Mouse (Mus musculus): ENCODE results near the gene Hist1h4a. TPM values are rescaled to one million over a fixed set of nuclear protein-coding genes. Genes with fewer than 3 reads are reported as not detected.
"Not testable (repeated sequence)": the region's sequence is repeated elsewhere in the genome, so short reads cannot be mapped to it uniquely, and the experiment has no call there.

Gene Hist1h4a
- total RNA-seq, 2 experiments from 2014 or later, result 55.4 to 68.5 TPM

DNA sequence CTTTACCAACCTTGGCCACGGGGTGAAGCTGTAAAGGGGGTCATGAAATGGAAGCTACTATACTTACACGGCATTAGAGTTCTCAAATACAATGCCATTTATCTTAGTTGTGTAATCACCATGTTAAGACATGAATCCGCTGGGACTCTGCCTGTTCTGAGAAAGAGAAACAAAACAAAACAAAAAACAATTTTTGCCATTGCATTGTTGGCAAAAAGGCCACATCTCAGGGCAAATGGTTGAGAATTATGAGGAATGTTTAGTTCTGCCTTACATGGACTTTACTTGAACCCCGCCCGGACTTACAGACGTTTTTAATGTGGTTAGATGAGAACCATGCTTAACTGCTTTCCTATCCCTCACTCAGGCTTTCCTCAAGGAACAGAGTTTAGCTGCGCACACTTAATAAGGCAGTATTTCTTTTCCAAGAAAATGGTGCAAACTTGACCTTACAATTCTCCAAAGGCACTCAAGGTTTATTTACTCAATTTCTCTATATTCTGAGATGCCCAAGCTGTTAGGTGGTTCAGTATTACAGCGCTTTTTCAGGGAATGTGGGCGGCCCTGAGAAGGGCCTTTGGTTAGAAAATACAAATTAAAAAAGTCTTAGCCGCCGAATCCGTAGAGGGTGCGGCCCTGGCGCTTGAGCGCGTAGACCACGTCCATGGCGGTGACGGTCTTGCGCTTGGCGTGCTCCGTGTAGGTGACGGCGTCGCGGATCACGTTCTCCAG is 624 bp downstream of the Hist1h4a start:
- intact Hi-C loops (cut with DNase I; ENCODE audit: low total_unique reads), result no loop called here
- no peak for DNase-seq

DNA sequence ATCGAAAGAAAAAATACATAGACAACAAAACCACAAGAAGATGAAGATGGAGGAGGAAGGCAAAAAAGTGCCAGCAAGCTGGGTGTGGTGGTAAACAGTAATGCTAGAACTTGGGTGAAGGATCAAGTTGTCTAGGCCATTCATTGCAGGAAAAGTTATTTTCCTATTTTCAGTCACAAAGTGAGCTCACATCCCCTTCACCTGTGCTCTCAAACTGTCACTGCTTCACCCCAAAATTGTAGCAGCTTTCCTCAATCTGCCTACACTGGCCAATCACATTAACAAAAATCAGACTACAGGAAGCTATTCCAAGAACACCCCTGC is 1.2 kb downstream of the Hist1h4a start:
- intact Hi-C loops (cut with DNase I; ENCODE audit: low total_unique reads), result no loop called here
- DNase-seq, result no peak

DNA sequence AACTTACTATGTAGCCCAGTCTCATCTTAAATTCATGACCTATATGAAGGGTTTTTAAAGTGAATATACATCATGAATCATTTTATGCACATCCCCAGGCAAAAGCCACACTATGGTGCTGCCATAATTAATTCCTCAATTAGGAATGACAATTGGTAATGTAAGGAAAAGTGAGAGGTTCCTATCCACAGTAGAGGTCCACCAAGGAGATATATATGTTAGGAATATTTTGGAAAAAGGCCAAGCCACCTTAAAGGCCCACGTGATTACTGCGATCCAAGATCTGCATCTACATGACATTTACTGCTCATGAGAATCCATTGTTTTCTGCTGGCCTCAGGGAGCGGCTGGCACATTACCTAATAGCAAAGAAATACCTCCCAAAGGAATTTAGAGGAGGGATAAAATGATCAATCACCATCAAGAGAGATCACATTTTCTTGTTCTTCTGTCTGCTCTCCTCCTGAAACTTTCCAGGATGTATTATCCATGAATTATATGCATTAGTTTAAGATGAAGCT is 1.7 kb downstream of the Hist1h4a start:
- no peak for DNase-seq
- intact Hi-C loops (cut with DNase I; ENCODE audit: low total_unique reads), result no loop called here

DNA sequence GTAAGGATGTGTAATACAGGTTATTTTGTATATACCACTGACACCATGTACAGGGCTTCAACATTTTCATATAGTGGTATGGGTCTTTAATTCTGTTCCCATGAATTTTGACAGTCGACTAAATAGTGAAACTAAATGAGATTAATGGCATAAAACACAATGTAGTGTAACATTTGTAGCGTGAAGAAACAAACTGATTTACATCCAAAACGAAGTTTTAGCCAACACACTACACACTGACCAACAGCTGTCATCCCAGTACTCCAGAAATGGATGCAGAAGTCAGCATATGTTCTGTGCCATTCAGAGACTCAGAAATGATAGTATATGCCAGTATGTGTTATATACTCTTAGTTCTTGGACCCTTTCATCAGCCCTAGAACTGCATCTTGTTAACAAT is 3.1 kb downstream of the Hist1h4a start:
- DNase-seq, result no peak
- intact Hi-C loops (cut with DNase I; ENCODE audit: low total_unique reads), result no loop called here

DNA sequence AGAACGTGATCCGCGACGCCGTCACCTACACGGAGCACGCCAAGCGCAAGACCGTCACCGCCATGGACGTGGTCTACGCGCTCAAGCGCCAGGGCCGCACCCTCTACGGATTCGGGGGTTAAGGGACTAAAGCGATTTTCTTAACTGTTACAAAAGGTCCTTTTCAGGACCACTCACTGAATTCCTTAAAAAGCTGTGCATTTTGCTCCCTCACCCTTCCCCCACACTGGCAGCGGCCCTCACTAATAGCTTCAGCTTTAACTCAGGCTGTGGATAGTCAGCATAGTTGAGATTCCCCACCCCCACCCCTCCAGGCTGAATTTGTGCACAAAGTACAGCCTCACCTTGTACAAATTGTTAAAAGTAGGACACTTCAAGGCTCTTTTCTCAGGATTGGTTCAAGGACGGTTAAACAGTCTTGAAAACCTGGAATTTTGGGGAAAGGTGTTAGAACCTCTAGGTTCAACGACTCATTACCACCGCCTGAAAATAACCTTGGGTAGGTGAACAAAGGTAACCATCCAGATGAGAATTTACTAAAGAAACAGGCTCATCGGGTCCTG is 3.7 kb downstream of the Hist1h4a start:
- no peak for DNase-seq
- intact Hi-C loops (cut with DNase I; ENCODE audit: low total_unique reads), result no loop called here

DNA sequence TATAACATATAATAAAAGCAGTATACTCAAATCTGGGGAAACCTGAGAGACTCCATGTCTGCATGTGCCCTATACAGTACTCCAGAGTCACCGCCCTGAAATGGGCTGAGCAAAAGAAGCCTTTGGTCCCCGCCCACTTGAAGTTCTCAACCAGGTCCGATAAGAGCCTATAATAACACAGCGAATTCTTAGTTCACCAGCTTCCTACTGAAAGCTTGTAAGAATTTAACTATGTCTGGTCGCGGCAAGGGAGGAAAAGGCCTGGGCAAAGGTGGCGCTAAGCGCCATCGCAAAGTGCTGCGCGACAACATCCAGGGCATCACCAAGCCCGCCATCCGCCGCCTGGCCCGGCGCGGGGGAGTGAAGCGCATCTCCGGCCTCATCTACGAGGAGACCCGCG is 4.2 kb downstream of the Hist1h4a start, which contains the start of gene Hist1h4b:
Hist1h4b (plus strand) TSS at position 224 of the 400 bp plus-strand sequence.
- DNase-seq, result peak; percentile 63
- intact Hi-C loops (cut with DNase I; ENCODE audit: low total_unique reads), result no loop called here

DNA sequence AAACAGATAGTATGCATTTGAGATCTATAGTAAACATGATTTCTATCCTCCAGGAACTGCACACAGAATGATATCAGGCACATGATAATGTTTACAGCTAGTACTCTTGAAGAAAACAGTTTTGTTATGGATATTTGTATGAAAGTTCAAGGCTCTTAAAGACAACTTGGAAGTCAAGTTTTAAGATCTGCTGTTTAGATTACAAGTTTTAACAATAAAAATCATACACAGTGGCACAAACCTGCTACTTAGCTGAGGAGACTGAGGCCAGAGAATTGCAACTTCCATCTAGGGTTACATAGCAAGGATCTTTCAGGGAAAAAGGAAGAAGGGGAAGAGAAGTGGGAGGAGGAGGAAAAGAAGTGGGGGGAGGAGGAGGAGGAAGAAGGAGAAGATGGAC is 6.0 kb downstream of the Hist1h4a start:
- DNase-seq, result no peak
- intact Hi-C loops (cut with DNase I; ENCODE audit: low total_unique reads), result no loop called here

DNA sequence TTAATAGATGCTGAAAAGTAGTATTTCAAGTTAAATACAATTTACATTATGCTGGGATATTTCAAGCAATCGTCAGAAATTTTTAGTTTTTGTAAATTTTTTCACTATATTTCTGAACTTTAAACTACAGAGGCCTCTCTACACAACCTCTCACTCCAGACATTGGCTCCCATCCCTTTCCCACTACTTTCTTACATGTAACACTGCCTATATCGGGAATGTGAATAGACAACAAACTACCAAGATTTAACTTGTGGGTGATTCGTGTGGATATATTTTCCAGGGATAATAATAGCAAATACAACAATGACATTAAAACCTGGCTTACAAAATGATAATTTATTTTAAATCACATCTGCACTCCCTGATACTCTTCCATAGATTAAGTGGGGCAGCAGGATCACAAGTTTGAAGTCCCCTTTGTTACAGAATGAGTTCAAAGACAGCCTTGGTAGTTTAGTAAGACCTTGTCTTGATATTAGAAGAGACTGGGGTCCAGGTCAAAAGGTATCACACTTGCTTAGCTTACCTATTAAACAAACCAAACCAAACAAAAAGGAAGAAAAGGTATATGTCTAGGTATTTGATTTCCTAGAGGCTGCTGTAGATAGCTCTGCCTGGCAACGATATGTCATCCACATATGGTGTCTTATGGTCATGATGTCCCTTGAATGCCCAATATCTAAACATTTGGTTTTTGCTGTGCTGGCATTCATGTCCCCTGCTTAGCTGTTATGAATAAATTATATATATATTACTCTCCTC is 7.5 kb downstream of the Hist1h4a start:
- intact Hi-C loops (cut with DNase I; ENCODE audit: low total_unique reads), result no loop called here
- DNase-seq, result no peak

DNA sequence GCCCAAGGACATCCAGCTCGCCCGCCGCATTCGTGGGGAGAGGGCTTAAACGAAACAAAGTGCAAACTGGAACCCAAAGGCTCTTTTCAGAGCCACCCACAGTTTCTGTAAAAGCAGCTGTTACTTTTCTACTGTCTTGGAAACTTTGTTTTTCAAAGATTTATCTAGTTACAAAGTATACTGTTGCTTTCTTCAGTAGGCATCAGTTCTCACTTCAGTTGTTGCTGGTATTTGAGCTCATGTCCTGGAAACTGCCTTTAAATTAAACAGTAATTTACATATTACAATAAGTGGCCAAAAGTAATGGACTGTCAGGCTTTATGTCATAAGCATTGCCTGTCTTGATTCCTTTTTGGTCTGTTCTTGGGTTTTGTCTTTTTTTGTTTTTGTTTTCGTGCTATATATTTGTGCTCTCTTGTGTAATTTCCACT is 8.3 kb downstream of the Hist1h4a start:
- DNase-seq, result no peak
- intact Hi-C loops (cut with DNase I; ENCODE audit: low total_unique reads), result no loop called here

DNA sequence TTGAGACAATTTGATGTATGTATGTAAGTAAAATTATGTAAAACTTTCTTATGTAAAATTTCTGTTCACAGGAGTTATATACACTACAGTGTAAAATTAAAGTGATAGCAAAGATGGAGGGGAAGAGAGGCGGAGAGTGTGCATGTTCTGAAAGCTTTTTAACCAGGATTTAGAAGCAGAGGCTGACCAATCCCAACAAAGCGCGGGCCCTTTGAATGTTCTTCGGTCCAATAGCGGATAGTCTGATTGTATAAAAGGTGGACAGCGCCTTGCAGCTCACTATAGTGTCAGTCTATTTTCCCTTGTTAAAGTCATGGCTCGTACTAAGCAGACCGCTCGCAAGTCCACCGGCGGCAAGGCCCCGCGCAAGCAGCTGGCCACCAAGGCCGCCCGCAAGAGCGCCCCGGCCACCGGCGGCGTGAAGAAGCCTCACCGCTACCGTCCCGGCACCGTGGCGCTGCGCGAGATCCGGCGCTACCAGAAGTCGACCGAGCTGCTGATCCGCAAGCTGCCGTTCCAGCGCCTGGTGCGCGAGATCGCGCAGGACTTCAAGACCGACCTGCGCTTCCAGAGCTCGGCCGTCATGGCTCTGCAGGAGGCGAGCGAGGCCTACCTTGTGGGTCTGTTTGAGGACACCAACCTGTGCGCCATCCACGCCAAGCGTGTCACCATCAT is 8.8 kb downstream of the Hist1h4a start, which contains the start of gene Hist1h3b:
Hist1h3b (plus strand) TSS at position 201 of the 675 bp plus-strand sequence.
- DNase-seq, result peak; percentile 79
- intact Hi-C loops (cut with DNase I; ENCODE audit: low total_unique reads), result not testable (repeated sequence)

DNA sequence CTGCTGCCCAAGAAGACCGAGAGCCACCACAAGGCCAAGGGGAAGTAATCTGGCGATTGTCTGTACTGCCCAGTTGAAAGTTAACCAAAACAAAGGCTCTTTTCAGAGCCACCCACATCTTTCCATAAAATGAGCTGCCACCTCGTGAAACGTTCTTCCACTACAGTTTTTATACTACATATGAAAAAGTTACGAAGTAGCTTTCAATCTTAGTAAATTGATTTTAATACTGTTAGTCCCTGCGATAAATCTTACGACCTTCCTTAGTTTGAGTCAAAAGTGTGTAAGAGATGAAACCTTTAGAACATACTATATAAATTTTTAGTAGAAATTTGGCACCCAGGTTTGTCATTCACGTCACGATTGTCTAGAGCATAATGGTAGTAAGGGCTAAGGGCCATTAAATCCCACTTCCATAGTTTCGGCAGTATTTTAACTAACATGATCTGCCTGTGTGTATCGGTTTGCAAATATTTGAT is 9.5 kb downstream of the Hist1h4a start:
- intact Hi-C loops (cut with DNase I; ENCODE audit: low total_unique reads), result no loop called here
- DNase-seq, result no peak

DNA sequence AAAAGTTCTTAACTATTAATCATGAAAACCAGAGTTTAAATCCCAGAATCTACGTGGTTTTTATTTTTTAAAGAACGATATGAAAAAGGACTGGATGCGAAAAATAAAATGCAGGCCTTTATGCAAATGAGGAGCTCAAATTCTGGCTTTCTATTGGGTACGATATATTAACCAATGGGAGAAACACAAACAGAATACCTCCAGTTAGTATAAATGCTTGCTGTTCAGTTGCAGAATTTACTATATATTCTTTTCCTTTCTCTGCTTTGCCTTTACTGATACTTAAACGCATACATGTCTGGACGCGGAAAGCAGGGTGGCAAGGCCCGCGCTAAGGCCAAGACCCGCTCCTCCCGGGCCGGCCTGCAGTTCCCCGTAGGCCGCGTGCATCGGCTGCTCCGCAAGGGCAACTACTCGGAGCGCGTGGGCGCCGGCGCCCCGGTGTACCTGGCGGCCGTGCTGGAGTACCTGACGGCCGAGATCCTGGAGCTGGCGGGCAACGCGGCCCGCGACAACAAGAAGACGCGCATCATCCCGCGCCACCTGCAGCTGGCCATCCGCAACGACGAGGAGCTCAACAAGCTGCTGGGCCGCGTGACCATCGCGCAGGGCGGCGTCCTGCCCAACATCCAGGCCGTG is 10.1 kb downstream of the Hist1h4a start, which contains the start of gene Hist1h2ab:
Hist1h2ab (plus strand) TSS at position 288 of the 639 bp plus-strand sequence.
- intact Hi-C loops (cut with DNase I; ENCODE audit: low total_unique reads); DNase-seq: not testable (repeated sequence)

DNA sequence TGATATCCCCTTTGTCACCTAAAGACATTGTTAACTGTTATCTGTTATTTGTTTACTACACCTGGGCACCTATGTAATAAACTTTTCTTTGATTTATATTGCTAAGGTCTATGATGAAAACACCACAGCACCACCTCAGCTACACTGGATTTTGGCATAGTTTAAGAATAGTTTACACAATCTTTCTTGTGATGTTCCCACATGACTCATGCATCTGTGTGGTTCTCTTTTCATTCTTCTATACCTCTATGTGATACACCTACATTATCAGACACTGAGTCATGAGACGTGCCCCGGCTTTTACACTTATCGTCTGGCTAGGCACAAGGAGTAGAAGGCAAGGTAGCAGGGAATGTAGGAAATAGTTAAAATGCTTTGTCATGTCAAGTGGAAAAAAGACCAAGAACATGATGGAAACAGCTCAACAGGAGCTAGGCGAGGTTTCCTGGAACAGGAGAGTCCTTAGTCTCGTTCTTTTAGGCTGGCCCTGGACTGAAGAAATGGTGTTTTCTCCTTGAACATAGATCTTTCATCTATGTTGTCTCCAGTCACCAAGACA is 11.4 kb downstream of the Hist1h4a start:
- intact Hi-C loops (cut with DNase I; ENCODE audit: low total_unique reads), result no loop called here
- no peak for DNase-seq

DNA sequence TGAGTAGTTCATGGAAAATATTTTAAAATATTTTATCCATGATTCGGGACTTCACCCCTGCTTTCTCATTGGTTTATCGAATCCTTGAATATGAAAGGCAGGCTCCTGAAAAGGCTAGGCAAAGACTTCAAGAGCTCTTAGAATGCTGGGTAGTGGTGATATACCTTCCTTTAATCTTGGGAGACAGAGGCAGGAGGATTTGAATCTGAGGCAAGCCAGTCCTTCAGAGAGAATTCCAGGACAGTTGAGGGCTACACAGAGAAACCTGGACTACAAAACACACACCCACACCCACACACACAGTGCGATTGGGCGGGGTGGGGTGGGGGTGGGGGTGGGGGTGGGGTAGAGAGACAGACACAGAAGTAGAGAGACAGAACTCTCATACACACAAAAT is 13.1 kb downstream of the Hist1h4a start:
- intact Hi-C loops (cut with DNase I; ENCODE audit: low total_unique reads), result no loop called here
- DNase-seq, result no peak

DNA sequence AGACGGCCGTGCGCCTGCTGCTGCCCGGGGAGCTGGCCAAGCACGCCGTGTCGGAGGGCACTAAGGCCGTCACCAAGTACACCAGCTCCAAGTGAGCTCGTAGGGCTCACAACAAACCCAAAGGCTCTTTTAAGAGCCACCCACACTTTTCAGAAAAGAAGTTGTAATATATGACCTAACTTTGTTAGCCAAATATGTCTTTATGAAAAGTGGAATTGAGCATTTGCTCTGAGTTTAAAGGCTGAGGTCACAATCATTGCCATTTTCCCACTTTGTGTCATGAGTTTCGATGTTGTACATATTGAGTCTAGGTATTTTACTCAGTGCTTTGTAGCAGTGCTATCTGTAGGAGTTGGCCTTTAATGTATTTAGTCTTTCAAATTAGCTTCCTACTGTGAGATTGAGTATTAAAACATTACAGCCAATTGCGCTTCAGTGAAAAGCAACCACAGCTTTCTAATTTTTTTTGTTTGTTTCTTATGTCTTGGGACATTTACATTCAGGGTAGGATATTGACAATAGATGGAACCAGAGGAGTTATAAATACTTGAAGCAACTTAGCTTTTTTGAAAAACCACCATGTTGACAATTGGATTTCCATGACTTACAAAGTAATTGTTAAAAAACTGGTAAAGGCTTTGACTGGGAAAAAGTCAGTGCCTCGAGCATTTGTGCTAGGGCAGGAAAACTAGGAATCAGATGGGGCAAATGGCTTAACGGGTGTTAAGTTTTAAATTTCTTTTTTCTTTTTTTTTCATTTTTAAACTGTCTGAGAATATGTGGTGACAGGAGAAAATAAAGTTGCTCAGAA is 13.7 kb downstream of the Hist1h4a start:
- intact Hi-C loops (cut with DNase I; ENCODE audit: low total_unique reads), result no loop called here
- DNase-seq, result no peak

DNA sequence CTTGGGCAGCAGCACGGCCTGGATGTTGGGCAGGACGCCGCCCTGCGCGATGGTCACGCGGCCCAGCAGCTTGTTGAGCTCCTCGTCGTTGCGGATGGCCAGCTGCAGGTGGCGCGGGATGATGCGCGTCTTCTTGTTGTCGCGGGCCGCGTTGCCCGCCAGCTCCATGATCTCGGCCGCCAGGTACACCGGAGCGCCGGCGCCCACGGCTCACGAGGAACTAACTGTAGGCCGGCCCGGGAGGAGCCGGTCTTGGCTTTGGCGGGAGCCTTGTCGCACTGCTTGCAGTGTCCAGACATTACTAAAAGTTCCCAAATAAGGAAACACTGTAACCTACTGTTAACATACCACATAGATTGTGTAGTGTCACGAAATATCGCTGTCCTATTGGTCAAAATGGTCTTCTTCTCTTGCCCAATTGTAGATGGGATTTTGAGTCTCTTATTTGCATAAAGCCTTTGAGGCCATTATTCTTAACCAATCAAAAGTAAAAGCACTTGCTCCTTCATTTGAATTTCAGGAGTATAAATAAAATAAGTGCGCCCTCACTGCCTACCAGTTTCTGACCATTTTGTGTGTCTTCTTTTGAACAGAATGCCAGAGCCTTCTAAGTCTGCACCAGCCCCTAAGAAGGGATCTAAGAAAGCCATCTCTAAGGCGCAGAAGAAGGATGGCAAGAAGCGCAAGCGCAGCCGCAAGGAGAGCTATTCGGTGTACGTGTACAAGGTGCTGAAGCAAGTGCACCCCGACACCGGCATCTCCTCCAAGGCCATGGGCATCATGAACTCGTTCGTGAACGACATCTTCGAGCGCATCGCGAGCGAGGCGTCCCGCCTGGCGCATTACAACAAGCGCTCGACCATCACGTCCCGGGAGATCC is 14.6 kb downstream of the Hist1h4a start, which contains the start of gene Hist1h2bb:
Hist1h2bb (plus strand) TSS at position 534 of the 880 bp plus-strand sequence.
- peak; percentile 52 for DNase-seq
- intact Hi-C loops (cut with DNase I; ENCODE audit: low total_unique reads), result not testable (repeated sequence)
